Mouse (Mus musculus): ENCODE measurements around the gene Tspan10.

DNA sequence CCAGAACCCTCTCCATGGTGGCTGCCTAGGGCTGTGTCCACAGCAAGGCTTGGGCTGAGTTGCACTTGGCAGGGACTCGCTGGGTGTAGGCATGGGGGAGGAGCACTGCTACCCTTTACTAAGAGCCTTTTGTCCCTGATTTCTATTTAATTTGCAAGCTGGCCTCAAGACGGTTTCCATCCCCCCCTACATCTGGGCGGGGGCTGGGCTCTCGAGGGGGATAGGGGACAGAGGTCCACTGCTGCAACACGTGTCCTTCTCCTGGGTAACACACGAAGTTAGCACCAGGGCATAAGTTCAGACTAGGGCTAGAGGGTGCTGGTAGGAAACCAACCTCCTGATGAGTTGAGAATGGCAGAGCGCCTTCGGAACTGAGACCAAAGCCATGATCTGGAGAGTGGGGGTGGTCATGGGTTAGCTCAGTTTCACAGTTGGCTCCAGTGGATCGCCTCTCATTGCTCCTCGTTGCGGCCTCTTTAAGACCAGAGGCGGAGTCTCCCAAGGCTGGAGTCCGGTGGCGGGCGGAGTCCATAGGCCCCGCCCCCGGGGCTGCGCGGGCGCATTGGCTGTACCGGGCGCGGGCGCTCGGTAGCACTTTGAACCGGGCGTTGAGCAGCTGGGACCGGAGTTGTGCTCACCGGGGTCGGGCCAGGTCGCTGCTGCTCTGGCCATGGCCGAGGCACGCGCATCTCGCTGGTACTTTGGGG, 49.0 kb downstream of the Tspan10 start, which contains the start of gene Slc25a10:
- no peak for TF ChIP-seq CTCF (IDR thresholded peaks at IDR 0.05; ENCODE audit: extremely low read depth, insufficient read length, insufficient replicate concordance, low read depth, low read length)
- TF ChIP-seq POLR2A (IDR thresholded peaks at IDR 0.05; ENCODE audit: low read depth, low read length) = peak; percentile 73

Measured in small intestine, adult 2 months (tissue).